ENCODE assay signal across 1 mouse cellular context in the genomic region with DNA sequence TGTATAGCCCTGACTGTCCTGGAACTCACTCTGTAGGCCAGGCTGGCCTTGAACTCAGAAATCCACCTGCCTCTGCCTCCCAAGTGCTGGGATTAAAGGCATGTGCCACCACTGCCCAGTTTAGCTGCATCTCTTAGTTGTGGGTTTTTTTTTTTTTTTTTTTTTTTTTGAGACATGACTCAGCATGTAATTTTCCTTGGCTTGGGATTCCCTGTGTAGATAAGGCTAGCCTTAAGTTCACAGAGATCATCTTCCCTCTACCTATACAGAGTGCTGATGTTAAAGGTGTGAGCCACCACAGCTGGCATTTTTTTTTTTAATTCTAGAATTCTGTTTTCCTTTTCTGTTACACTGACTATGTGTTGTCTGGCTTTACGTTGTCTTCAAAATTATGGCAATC.
TF ChIP-seq lines count a peak whose summit lies in the region.

No protein-coding gene starts in this region.

TF ChIP-seq in MEL, 35 proteins besides CTCF, POLR2A, EP300 and RAD21:
- TF ChIP-seq ZNF384 (IDR thresholded peaks at IDR 0.05; ENCODE audit: low read depth, low read length): peak; percentile 82
- no peak for TF ChIP-seq UBTF (IDR thresholded peaks at IDR 0.05; ENCODE audit: borderline replicate concordance, insufficient read depth, low read depth, low read length)
- no peak for TF ChIP-seq JUND (IDR thresholded peaks at IDR 0.05; ENCODE audit: low read depth, low read length)
TF ChIP-seq in MEL: peak in this region for 1.
